Mouse (Mus musculus) E14TG2a.4 (cell line): ENCODE data around the gene Senp1.

Experiments
- H3K27me3 ChIP-seq: 2 replicates; pipeline ENCODE4 v1.6.1; 2014; ENCODE audit warnings: low read length, control low read depth; ENCODE audit not compliant: insufficient read depth
- H3K36me3 ChIP-seq: 2 replicates; pipeline ENCODE4 v1.6.1; 2014; ENCODE audit warnings: low read length, control low read depth; ENCODE audit not compliant: insufficient read depth
- H3K4me1 ChIP-seq: replicated peaks from 2 replicates; pipeline ENCODE4 v1.6.1; 2014; ENCODE audit warnings: low read depth, low read length, control low read depth
- H3K4me3 ChIP-seq: replicated peaks from 2 replicates; pipeline ENCODE4 v1.5.1; 2014; ENCODE audit warnings: mild to moderate bottlenecking, low read length
- H3K9me3 ChIP-seq: 2 replicates; pipeline ENCODE4 v1.6.1; 2014; ENCODE audit warnings: low read length, control low read depth
- CTCF ChIP-seq: conservative IDR thresholded peaks from 2 replicates; pipeline ENCODE4 v1.5.1; 2014; ENCODE audit warnings: low read length
- NANOG ChIP-seq: IDR thresholded peaks from 2 replicates; pipeline ENCODE4 v1.6.1; 2014; ENCODE audit warnings: borderline replicate concordance, low read length, mixed read lengths
- POU5F1 ChIP-seq: IDR thresholded peaks from 2 replicates; pipeline ENCODE4 v1.6.1; 2014; ENCODE audit warnings: low read length, borderline replicate concordance

The Senp1 gene

DNA sequence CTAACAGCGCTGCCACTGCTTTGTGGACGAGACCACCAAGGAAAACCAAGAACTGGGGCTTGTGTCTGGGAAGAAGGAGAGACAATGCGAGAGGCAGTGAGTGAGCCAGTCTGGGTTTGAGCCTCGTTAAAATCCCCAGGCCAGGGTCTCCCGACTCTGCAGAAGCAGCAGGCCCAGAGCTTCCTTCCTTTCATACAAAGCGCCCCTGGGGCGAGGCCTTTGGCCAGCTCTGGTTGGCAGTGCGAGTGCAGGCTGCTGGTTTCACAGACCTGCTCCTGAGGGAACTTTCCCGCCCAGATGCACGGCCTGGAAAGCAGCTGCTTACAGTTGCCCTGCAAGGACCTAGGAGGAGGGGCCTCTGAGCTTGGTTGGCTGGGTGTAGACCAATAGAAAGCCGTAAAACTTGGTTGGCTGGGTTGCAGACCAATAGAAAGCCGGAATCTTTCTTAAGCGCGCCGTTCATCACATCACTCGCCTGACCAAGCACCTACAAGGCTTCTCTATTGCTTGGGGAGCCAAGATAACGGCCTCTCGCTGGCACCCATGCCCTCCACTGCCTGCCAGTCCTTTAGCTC, 100.7 kb downstream of the Senp1 start:
- peak overlapping the region; percentile 72 for H3K4me3 ChIP-seq
- H3K27me3 ChIP-seq: peaks cover 3% of the 10 kb centered on the region
- H3K36me3 ChIP-seq: peaks cover 8% of the 10 kb centered on the region; the same call in 1 of the 2 replicates
- no peaks in the 10 kb centered on the region for H3K9me3 ChIP-seq
- peaks cover 92% of the 10 kb centered on the region for H3K4me1 ChIP-seq
- TF ChIP-seq CTCF (no peak), NANOG (no peak), POU5F1 (no peak)

DNA sequence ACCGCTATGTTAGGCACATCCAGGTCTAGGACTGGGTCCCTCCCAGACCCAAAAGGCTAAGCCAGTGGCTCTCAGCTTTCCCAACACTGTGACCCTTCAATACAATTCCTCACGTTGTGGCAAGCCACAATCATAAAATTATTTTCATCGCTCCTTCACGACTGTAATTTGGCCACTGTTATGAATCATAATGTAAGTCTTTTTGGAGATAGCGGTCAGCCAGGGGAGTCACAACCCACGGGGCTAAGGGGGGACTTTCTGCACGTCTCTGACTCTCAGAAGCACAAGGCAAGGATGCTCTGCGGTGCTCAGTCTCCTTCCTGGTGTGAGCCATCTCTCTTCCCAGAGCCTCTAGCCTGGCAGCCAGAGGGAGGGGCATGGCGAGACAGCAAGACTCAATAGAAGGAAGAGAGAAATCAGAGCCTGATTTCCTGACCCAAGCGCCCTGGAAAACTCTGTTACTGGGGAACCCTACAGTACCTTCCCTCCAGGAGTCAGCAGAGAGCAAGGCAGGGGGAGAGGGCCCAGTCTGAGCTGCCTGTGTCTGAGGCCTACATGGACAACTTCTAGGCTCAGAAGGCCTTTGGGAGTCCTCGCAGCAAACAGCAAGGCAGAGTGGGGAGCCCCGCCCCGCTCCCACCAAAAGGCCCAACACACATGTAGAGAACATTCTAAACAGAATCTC, 101.4 kb downstream of the Senp1 start:
- H3K27me3 ChIP-seq: peaks cover 2% of the 10 kb centered on the region; the same call in 1 of the 2 replicates
- H3K4me3 ChIP-seq: peak overlapping the region; percentile 72
- H3K9me3 ChIP-seq: no peaks in the 10 kb centered on the region
- H3K4me1 ChIP-seq: peaks cover 94% of the 10 kb centered on the region
- 0 out of 2 replicates have a peak, but pooled peaks have one; percentile 13 for TF ChIP-seq CTCF
- no peak for TF ChIP-seq POU5F1
- no peak for TF ChIP-seq NANOG
- peaks cover 14% of the 10 kb centered on the region; the same call in 1 of the 2 replicates for H3K36me3 ChIP-seq

DNA sequence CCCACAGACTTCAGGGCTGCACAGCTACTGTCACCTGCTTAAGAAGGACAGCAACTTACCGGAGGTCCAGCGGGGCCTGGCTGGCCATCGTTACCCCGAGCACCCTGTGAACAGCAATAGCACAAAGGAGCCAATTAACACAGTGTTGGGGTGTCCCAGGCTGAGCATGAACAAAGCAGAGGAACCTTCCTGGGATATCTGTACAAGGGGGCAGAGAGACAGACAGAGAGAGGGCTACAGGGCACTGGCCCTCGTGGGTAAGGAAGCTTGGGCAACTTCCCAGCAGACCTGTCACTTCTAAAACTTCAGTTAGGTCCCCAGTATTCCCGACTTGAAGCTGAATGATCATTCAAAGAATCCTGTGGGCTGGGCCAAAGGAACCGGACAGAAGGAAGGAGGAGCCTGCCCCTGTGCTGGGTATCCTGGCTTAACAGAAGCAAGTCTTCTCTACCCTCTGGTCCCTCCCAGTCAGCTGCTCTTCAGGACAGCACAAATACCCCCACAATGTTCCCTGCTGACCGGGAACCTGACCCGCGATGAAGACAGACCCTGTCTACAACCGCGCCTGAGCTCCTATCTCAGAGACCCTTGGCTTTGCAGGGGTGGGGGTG, 102.2 kb downstream of the Senp1 start:
- Histone ChIP-seq H3K4me1 (peaks cover 86% of the 10 kb centered on the region), H3K4me3 (peak overlapping the region; percentile 20), H3K36me3 (peaks cover 20% of the 10 kb centered on the region), H3K27me3 (peaks cover 5% of the 10 kb centered on the region; the same call in 1 of the 2 replicates), H3K9me3 (no peaks in the 10 kb centered on the region)
- TF ChIP-seq POU5F1 (no peak), CTCF (no peak), NANOG (no peak)

DNA sequence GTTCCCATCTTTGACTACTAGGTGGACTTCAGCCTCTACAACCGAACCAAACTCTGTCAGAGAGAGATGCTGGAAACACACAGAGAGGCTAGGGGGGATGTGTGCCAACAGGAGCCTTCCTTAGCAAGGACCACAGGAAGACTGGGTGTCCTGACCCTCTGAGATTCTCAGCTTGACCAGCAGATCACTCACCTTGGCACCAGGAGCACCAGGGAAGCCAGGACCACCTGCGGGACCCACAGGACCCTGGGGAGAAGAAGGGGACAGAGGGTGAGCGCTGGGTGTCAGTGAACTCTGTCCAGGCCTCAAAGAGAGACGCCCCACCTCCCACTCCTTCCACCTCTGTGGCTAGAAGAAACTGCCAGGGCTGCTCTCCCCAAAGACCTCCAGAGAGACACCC, 102.8 kb downstream of the Senp1 start:
- peaks cover 79% of the 10 kb centered on the region for H3K4me1 ChIP-seq
- peaks cover 22% of the 10 kb centered on the region for H3K36me3 ChIP-seq
- H3K27me3 ChIP-seq: peaks cover 5% of the 10 kb centered on the region; the same call in 1 of the 2 replicates
- TF ChIP-seq CTCF (no peak), NANOG (no peak)
- H3K4me3 ChIP-seq: peak overlapping the region; percentile 20; the same call in 1 of the 2 replicates
- H3K9me3 ChIP-seq: no peaks in the 10 kb centered on the region

DNA sequence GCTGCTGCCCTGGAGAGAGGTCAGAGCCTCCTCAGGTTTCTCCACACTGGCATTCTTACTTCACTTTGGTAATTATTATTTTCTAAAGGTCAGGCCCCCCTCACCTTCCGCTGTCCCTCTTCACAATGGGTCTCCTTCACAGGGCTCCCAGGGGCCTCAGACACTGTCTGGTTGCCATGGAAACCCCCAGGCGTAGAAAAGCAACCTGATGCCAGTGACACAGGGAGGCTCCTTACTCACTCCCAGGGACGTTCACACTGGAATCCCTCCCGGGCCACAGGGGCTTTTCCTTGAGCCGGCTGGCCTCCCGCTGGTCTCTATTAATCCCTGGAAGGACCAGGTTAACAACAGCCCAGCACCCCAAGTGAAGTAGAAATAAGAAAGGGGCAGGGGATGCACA, 103.4 kb downstream of the Senp1 start:
- H3K4me1 ChIP-seq: peaks cover 73% of the 10 kb centered on the region
- no peak for TF ChIP-seq CTCF
- no peaks in the 10 kb centered on the region for H3K9me3 ChIP-seq
- H3K27me3 ChIP-seq: peaks cover 6% of the 10 kb centered on the region
- peaks cover 28% of the 10 kb centered on the region for H3K36me3 ChIP-seq
- H3K4me3 ChIP-seq: 0 out of 2 replicates have a peak overlapping the region, but pooled peaks have one; percentile 20

DNA sequence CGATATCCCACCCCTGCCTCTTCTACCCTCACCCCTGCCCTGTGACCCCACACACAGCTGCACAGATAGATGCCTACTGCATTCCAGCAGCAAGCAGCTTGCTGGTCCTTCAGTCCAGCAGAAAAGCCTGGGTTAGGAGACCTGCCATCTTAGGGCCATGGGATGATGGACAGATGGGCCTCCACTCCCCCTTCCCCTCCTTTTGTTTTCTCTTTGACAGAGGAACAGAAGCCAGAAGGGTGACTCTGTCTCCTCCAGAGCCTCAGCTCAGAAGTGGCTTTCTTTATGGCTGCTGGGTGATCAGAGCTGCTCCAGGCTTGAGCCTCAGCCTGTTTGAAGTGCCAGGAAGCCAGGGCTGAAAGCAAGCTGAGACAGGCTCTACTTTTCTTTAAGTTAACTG, 104.0 kb downstream of the Senp1 start:
- Histone ChIP-seq H3K4me3 (no peak overlapping the region; the same call in 1 of the 2 replicates), H3K9me3 (no peaks in the 10 kb centered on the region), H3K27me3 (peaks cover 9% of the 10 kb centered on the region), H3K4me1 (peaks cover 68% of the 10 kb centered on the region), H3K36me3 (peaks cover 27% of the 10 kb centered on the region)
- TF ChIP-seq CTCF (no peak), NANOG (no peak), POU5F1 (no peak)
